Mouse (Mus musculus): Measurements from ENCODE around the gene Asic5.

GRCm38 (mm10) chr3:81981990-81982389, at the start of gene Asic5:
- TF ChIP-seq CTCF (IDR thresholded peaks at IDR 0.05; ENCODE audit: borderline replicate concordance, extremely low read depth, insufficient read depth, insufficient read length) (no peak), POLR2A (IDR thresholded peaks at IDR 0.05; ENCODE audit: borderline replicate concordance, extremely low read depth, insufficient read depth, insufficient read length, poor library complexity, severe bottlenecking) (no peak)
